Mouse (Mus musculus) skeletal muscle tissue, adult 2 months (tissue): ENCODE measurements at regions not wholly inside any gene's neighbourhood (a gene's known extent, or its start where the extent isn't known, plus 50 kb on each side); places are given as distances from the start of the nearest gene placed in this dataset.

Experiments
- DNase-seq: peaks from one replicate; pipeline ENCODE4 v3.0.0-alpha.2; 2012; ENCODE audit warnings: low read depth, low spot score

DNA sequence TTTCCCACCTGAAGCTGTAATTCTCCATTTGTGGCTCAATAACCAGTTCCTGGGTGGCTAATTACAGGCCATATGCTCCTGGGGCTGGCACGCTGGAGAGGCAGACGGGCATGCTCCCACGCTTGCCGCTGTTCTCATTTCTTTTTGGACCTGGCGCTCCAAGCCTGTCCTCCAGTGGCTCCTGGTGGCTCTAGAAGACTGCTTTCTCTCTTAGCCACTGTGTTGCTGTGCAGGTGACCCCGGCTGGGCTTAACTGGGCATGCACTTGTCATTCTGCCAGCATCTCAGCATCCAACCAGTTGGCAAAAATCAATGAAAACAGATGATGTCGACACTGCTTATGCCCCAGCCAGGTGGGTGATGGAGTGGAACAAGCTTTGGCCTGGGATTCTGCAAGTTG lies 1944.6 kb upstream of the Lrrc6 start:
- no peak for DNase-seq

DNA sequence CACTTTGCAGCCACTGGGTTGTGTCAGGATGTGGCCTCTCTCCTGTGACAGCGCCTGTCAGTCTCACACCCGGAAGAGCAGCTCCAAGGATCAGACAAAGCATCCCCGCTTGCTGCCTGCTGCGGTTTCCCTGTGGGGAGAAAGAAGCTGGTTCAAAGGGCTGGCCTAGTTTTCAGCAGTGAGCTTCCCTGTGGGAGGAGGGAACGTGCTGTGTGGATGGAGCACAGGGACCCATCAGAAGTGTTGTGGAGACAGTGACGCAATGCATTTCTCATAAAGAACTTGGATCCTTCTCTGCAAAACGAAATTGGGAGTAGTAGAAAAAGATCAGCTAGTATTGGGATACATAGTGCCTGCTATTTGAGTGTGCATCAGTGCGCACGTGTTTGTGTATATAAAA lies 1939.9 kb upstream of the Lrrc6 start:
- no peak for DNase-seq

DNA sequence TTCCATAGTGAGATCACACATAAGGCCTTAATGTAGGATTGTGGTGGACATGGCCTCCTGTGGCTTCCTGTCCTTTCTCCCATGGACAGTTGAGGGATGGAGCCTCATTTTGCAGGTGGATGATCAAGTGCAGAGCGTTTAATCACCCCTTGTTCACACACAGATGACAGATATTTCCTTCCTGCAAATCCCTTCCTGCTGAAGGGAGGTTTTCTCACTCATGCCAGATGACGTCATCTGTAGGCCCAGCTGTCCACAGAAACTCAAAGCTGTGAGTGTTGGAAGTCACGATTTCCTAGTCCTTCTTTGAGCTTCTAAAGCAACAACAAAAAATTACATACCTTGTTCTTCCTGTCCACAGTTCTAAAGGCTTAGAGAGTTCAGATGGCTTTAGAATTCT lies 1935.3 kb upstream of the Lrrc6 start:
- no peak for DNase-seq

DNA sequence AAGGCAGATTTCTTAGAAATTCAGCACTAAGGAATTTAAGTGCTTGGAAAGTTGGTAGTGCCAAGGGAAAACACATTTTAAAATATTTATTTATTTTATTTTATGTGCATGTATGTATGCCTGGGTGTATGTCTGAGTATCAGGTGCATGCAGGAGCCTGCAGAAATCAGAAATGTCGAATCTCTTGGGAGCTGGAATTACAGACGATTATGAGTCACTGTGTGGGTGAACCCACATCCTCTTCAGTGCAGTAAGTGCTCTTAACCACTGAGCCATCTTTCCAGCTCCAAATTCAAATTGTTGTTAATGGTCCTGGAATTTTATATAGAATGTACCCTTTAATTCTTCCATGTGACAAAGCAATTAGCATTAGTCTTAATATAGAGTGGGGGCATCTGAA lies 1930.5 kb upstream of the Lrrc6 start:
- DNase-seq, result no peak

DNA sequence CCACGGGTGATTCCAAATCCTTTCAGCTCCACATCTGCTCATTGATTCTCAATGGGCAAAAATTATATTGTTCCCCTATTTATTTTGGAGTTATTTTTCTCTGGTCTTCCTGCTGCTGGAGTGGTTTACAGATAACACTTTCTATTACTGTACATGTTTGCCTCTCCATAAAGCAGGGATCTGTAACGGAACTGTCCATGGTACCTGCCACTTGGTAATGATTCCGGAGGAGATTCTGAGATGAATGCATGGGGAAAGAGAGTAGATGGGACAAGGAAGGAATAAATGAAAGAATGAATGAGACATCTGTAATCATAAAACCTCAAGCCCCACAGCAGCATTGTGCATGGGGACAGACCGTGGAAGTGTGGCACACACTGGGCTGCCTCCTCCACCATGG lies 1929.8 kb upstream of the Lrrc6 start:
- DNase-seq, result no peak

DNA sequence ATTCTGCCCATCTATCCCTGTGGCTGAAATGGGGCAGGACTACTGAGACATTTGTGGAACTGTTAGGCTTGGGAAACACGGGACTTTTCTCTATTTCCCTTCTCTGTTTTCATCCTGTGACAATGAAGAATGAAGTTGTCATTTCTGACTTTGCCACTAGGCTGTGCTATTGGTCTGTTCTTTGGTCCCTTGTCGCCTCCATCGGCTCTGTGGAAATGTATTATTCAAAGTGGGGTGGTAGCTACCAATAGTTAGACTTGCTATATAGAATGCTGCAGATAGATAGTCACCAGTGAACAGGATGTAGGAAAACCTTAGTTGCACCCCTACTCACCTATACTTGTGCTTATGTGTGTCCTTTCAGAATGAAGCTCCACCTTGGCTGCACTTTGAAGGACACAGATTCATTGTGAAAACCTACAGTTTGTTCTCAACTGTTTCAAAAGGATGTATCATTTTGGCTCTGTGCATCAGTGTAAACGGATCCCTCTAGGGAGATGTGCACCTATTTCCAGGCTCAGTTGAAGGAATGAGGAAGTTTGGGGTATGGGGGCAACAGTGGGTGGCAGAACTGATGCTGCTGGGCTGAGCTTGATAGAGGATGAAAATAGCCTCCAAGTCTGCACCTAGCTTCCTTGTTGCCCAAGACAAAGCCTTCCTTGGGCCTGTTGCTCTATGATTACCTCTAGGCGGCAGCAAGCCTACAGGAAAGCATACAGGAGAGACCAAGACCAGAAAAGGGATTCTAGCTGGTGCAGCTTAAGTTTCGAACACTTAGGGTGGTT lies 1927.9 kb upstream of the Lrrc6 start:
- DNase-seq, result peak; percentile 2

DNA sequence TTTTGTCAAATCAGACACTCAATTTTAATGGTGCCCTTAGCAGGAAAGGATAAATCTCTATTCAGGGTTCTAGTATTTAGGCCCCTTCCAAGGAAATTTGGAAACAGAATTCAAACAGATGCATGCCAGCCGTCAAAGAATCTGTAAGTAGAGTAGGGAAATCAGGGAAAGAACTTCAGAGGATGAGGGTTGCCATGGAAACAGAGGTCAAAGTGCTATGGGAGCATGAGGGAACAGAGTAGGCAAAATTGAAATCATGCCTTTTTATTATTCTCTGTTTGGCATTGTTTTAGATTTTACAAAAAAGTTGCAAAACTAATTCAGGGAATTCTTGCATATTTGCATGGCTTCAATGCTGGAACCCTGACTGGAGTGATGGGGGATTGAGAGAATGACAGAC lies 1916.4 kb upstream of the Lrrc6 start:
- DNase-seq, result no peak

DNA sequence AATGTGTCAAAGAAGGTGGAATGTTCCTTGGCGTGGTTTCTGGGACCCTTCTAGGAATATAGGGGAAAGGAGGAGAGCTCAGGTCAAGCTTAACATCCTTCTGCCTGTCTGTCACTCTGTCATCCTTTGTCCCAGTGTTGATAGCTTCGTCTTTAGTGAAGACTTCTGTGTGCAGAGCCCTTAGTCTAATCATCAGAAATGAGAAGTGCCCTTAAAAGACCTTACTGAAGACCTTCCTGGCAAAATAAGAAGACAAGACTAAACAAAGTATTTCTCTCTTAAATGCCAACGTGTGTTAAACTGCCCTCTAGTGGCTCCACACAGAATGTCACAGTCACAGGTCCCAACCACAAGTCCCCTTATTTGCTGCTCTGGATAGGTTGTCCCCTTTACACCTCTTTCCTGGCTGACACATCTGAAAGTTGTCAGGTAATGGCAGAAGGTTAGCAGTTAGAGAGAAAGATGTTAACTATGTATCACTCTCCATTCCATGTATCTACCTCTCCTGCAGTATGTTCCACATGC lies 1914.8 kb upstream of the Lrrc6 start:
- DNase-seq, result peak; percentile 22

DNA sequence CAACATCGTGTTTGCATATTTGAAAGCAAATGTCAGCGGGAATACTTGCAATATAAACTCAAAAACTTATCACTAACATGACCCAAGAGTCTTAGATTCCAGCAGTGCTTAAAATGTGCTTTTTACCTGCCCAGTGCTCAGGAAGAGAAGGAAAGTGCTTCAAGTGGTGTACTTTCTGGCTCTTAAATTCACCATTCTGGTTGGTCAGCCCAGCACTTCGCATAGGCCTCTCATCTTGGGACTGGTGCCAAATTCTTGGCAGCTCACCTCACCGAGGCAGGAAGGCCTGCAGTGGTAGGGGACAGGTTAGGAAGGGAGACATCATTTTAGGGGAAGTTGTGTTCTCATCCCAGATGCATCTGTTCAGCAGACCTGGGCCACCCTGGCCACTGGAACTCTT lies 1913.3 kb upstream of the Lrrc6 start:
- no peak for DNase-seq

DNA sequence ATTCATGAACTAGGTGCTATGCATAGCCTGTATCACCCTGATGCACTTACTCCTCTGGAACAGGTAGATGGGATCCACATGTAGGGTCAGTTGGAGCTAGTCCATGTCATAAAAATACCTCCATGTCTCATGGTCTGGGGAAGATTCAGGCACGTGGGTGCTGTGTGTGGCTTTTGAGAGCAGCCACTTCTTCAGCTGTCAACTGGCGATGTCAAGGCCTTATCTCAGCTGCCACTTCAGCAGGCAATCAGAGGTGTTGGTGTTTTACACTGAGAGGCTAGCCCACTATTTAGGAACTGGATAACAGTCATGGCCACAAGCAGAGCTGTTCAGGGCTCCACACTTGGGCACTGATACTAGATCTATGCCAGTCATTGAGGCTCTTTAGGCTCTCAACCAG lies 1912.0 kb upstream of the Lrrc6 start:
- no peak for DNase-seq

DNA sequence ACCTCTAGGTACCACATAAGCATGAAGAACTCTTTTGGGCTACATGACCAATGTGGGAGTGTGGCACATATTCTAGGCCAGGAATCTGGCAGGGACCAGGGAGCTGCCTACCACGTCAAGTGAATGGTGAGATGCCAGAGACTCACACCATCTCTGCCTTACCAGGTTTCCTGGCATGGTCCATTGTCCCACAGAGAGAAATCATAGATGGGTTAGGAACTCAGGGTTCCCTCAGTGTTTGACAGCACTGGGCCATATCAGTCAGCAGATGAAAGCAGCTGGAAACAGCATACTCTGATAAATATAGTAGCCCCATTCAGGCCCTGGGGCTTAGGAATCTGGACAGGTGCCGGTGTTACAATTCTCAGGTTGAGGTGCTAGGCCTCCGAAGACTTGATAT lies 1911.4 kb upstream of the Lrrc6 start:
- no peak for DNase-seq

DNA sequence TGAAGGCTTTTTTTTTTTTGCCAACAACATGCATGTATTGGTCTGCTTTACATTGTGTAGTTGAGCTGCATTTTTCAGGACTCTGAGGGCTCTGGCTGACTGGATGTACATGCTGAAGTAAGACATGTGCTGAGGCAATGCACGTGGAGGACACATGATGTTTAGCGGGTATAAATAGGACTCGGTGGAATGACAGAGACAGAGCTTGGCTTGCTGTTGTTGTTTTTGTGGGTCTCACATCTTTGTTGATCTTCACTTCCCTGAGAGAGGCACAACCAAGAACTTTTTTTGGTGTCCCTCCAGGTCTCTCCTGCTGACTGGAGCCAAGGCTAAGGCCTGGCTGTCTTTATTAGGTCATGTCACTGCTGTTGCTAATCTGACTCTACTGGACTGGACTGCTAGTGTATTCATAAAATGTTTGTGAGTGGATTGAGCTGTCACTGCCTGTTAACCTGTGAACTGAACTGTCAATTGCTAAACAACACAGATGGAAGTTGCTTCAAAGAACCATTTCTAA lies 1902.9 kb upstream of the Lrrc6 start:
- no peak for DNase-seq

DNA sequence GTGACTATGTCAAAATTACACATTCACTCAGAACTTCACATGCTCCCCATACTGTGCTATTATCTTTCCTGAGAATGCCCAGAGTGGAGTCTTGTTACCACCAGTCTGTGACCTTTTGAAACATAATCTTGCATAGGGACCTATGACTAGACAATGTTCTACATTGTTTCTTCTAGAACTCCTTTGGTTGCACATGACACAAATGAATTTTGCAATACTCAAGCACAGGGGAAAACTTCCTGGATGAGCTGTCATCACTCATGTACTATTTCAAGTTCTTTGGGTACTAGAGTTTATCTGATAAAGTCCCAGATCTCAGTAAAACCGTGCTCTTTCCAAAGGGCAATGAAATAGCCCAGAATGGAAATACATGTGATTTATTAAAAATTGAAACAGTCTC lies 1901.0 kb upstream of the Lrrc6 start:
- no peak for DNase-seq

DNA sequence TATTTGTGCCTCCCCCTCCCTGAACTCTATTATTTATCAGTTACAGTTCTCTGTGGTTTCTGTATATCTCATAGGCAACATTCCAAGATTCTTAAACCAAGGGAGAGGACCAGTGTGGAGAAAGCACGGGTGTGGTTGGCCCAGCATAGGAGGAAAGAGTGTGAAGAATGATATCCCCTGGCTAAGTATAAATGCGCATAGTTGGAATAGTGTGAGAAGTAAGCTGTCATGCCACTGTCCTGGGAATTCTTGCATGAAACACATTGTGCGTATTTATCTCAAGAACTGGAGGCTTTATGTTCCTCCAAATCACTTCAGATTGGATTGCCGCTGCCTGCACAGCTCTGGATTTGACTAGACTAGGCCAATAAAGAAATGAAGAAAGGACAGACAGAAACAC lies 1900.3 kb upstream of the Lrrc6 start:
- no peak for DNase-seq

DNA sequence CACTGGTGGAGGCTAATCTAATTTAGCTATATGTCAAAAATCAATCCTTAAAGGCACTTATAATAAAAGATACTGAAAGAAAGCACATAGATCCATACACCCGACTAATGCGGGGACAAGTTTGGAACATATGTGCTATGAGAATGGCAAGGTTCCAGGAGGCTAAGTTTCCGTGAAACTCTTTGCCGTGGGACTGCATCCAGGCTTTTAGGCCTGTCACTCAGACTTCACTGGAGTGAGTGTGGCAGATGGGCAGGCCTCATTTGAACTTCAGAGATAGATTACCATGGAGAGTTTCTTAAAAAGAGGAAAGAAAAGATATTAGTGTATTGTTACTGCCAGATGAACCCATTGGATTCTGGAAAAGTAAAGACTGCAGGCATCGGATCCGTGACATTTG lies 1895.9 kb upstream of the Lrrc6 start:
- no peak for DNase-seq

DNA sequence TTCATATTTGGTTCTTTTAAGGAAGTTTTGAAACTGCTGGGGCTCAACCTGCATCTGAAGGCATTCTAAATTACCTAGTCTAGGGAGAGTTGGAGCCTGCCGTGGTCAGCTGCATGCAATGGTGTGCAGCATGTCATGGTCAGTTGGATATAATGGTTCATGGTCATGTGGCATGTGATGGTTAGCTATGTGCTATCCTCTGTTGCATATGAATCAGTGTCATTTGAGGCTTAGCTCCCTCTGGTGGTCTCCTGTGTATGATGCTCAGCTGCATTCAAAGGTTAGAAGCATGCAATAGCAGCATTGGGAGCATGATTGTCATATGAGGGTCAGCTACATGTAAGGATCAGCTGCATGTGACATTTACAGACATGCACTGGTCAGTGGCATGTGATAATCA lies 1894.0 kb upstream of the Lrrc6 start:
- no peak for DNase-seq

DNA sequence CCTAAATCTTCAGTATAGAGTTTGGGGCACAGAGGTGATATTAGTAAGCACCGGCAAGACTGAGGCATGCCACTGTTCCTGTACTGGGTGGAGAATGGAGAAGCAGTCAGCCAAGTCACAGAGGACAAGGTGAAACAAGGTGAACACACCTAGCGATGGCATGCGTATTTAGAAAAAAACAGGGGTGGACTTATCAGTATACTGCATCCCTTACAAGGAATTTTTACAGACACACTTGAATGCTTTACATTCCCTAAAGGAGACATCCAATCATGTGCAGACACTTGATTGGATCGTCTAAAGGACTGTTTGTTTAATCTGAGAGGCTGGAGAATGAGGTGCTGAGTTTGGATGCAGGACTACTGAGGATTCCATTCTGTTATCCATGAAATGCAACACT lies 1893.4 kb upstream of the Lrrc6 start:
- DNase-seq, result no peak

DNA sequence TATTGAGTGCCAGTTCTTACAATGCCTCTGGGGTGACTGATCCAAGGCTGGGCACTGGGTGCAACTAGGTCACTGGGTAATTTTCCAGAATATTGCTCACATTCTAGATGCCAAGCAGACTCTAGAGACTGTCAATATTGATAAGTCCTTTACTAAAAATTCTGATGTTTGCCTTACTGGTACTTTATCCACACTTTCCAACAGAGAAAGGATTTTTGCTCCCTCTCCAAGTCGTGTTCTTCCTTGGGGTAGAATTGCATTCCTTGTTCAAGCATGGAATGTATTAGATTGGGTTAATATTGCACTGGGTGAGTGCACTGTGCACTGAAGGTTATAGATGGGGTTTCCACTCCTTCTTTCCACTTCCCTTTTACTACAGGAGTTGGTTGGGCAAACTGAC lies 1891.0 kb upstream of the Lrrc6 start:
- no peak for DNase-seq

DNA sequence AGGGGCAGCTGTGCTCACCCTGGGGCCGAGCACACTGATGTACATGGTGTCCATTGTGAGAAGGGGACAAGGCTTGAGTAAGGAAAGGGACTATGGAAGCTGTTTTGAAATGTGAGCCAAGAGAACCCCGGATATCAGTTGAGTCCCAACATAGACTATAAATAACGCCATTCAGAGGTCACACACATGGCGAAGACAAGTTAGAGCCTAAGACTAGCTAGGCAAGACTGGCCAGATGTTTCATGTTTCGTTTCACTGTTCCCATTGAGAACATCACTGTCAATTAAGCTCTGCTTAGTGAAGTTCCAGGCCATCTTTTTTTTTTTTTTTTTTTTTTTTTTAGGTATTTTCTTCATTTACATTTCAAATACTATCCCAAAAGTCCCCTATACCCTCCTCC lies 1889.1 kb upstream of the Lrrc6 start:
- DNase-seq, result no peak

DNA sequence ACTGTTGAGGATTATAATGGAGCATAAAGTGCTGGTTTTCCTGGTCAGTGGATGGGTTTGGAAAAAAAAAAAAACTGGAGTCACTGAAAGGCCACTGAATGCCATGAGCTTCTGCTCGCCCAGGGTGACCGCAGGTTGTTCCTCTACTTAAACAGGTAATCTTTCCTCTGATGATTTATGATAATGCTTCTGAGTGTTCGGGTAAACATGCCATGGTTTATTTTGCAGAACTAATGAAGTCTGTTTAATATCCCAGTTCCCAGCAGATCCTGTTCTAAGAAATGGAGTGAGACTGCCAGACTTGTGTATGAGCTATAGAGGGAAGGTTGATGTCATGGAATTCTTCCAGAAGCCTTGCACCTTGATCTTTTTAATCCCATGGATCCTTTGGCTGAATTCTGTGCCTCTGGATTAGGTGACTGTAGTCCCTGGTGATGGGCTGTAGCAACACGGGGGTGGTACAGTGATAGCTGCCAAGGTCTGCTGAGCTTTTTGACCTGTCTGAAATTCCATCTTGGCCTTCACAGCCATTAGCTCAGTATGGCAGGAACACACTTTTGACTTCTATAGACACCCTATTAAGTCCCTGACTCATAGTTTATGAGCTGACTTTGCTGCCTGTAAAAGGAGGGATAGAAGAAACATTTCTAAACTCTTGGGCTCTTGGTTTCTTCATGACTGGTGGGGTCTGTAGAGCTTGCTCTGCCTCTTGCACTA lies 1886.8 kb upstream of the Lrrc6 start:
- no peak for DNase-seq

DNA sequence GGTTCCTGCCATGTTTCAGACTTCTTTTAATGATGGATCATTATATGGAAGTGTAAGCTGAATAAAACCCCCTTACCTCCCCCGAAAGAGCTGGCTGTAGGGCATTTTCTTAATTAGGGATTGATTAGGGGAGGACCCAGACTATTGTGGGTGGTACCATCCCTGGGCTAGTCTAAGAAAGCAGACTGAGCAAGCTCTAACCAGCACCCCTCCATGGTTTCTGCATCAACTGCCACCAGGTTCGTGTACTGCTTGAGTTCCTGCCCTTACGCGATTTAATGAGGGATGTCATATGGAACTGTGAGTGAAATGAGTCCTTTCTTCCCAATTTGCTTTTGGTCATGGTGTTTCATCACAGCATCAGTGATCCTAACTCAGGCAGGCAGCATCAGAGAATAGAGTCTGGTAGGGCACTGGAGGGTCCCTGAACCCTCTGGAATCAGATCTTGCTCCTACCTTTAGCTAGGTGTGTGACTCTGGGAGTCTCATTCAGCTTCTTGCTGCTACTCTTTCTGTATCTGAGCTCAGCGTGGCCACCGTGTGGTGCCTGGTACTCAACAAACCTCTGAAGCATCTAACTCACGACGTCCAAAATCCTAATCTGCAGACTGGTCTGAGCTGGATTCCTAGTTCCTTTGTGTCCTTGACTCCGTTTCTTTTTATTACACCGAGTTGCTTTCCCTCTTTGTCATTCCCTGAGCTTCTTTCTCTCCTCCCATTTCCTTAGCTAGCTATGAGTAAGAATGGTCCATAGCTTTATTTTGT lies 1884.0 kb upstream of the Lrrc6 start:
- no peak for DNase-seq

DNA sequence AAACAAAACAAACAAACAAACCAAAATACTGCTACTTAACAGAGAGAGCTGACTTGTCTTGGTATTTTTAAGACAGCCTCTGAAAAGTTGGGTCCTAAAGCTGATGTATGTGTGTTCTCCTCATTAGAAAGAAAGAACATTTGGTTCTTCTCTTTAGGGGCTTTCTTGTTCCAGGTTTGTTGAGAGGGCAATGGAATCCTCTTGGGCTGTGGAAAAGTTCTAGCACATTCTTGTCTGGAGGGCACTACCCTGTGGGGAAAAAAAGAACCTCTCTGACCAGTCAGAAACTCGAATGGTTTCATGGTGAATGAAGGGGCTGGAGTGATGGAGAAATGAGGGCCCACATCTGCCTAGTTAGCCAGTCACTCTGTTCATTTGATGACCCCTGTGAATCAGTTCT lies 1874.5 kb upstream of the Lrrc6 start:
- no peak for DNase-seq
